Comparison of ENCODE assay signal across 23 mouse cellular contexts in genomic region chr7:46341471-46341870, GRCm38 (mm10). TPM values are rescaled to one million over a fixed set of nuclear protein-coding genes. Genes with fewer than 3 reads are reported as not detected.
DNase-seq lines count a peak whose midpoint lies in the region; ATAC-seq and TF ChIP-seq lines count a peak whose summit lies in the region.
"Had no signal": no experiment of that assay in that cellular context is flagged by ENCODE, and none has a peak within 500 bp of the region (broad histone marks: within the 10 kb centered on the region; RNA-seq: fewer than 3 reads in every experiment).

No protein-coding gene starts in this region.

- no peaks in the 10 kb centered on the region for H3K9me3 ChIP-seq in hindbrain, postnatal 0 days (ENCODE audit: low read length)
- H3K9me3 ChIP-seq in hindbrain, embryonic 16.5 days (ENCODE audit: control insufficient read depth, low read length): no peaks in the 10 kb centered on the region
- H3K9me3 ChIP-seq: kidney, embryonic 15.5 days had no signal

- TF ChIP-seq CTCF in hindbrain, postnatal 0 days (IDR thresholded peaks at IDR 0.05; ENCODE audit: low read depth): no peak
- TF ChIP-seq CTCF in C2C12 (IDR thresholded peaks at IDR 0.05; ENCODE audit: control insufficient read depth, insufficient read depth, insufficient read length): no peak

- no peaks in the 10 kb centered on the region for H3K27me3 ChIP-seq in hindbrain, postnatal 0 days (ENCODE audit: insufficient read depth, low read length)
- no peaks in the 10 kb centered on the region for H3K27me3 ChIP-seq in hindbrain, embryonic 16.5 days (replicated peaks; ENCODE audit: control insufficient read depth, insufficient read depth, low read length)
- H3K27me3 ChIP-seq in C2C12 (ENCODE audit: control insufficient read depth, insufficient read depth, insufficient read length): no peaks in the 10 kb centered on the region
- no peaks in the 10 kb centered on the region for H3K27me3 ChIP-seq in myocyte (ENCODE audit: control insufficient read depth, insufficient read depth, insufficient read length)

- intact Hi-C loops in gastrocnemius, postnatal 14 days (cut with DNase I; ENCODE audit: low total_unique reads): no loop called here

- H3K36me3 ChIP-seq in hindbrain, postnatal 0 days (ENCODE audit: insufficient read depth, low read length): no peaks in the 10 kb centered on the region
- H3K36me3 ChIP-seq in hindbrain, embryonic 16.5 days (ENCODE audit: control insufficient read depth, insufficient read depth, low read length): no peaks in the 10 kb centered on the region
- H3K36me3 ChIP-seq in C2C12 (ENCODE audit: control insufficient read depth, insufficient read depth) (no peaks in the 10 kb centered on the region), myocyte (ENCODE audit: control insufficient read depth, insufficient read depth) (no peaks in the 10 kb centered on the region)
- H3K36me3 ChIP-seq: heart, embryonic 12.5 days; hindbrain, embryonic 13.5 days; kidney, embryonic 15.5 days had no signal

- H3ac ChIP-seq in C2C12 (ENCODE audit: control insufficient read depth, insufficient read length, low read depth) (no peak overlapping the region), myocyte (ENCODE audit: control insufficient read depth, insufficient read length) (no peak overlapping the region)

- DNase-seq in hindbrain, postnatal 0 days (ENCODE audit: low spot score): peak; percentile 17
- DNase-seq in gastrocnemius, postnatal 14 days: peak; percentile 76
- DNase-seq in adrenal gland, postnatal 25 days: no peak
- DNase-seq in lung, postnatal 4 days: no peak
- DNase-seq: B cell, adult 2 months; cerebellum, adult 9-11 months; kidney, postnatal 4 days; liver, postnatal 0 days; thymus, postnatal 36 days had no signal

- 76% methylated on average over 9 of the region's 9 CpGs for WGBS in hindbrain, postnatal 0 days
- 78% methylated on average over 9 of the region's 9 CpGs for WGBS in hindbrain, embryonic 16.5 days

- peak; percentile 38; the same call in 1 of the 2 replicates for ATAC-seq in hindbrain, postnatal 0 days
- no peak for ATAC-seq in hindbrain, embryonic 16.5 days
- ATAC-seq: intestine, embryonic 16.5 days; liver, postnatal 0 days had no signal

- H3K4me1 ChIP-seq in hindbrain, postnatal 0 days (ENCODE audit: insufficient read depth, low read length): no peaks in the 10 kb centered on the region
- no peaks in the 10 kb centered on the region for H3K4me1 ChIP-seq in hindbrain, embryonic 16.5 days (ENCODE audit: control insufficient read depth, insufficient read depth, low read depth, low read length)
- H3K4me1 ChIP-seq: heart, embryonic 12.5 days; hindbrain, embryonic 13.5 days had no signal

- H3K9ac ChIP-seq in hindbrain, postnatal 0 days (replicated peaks; ENCODE audit: low read length): no peak overlapping the region
- no peak overlapping the region for H3K9ac ChIP-seq in hindbrain, embryonic 16.5 days (ENCODE audit: low read depth, low read length)
- H3K9ac ChIP-seq: heart, embryonic 12.5 days; hindbrain, embryonic 13.5 days; kidney, embryonic 15.5 days; liver, postnatal 0 days had no signal

- H3K79me2 ChIP-seq in C2C12 (ENCODE audit: control insufficient read depth, insufficient read depth): no peaks in the 10 kb centered on the region
- no peaks in the 10 kb centered on the region for H3K79me2 ChIP-seq in myocyte (ENCODE audit: control insufficient read depth, insufficient read depth)

- no peak overlapping the region for H3K4me3 ChIP-seq in hindbrain, postnatal 0 days (ENCODE audit: low read length)
- H3K4me3 ChIP-seq in hindbrain, embryonic 16.5 days (ENCODE audit: low read length): no peak overlapping the region
- H3K4me3 ChIP-seq in C2C12 (ENCODE audit: insufficient read depth, poor library complexity, severe bottlenecking) (no peak overlapping the region), myocyte (no peak overlapping the region)
- H3K4me3 ChIP-seq: heart, embryonic 12.5 days; hindbrain, embryonic 13.5 days; kidney, embryonic 15.5 days had no signal

- no peaks in the 10 kb centered on the region for H3K79me3 ChIP-seq in C2C12 (ENCODE audit: low read depth)

- H3K27ac ChIP-seq in hindbrain, postnatal 0 days: no peak overlapping the region
- no peak overlapping the region for H3K27ac ChIP-seq in hindbrain, embryonic 16.5 days (ENCODE audit: low read depth, low read length)
- H3K27ac ChIP-seq: hindbrain, embryonic 13.5 days; kidney, embryonic 15.5 days had no signal

- H3K4me2 ChIP-seq in hindbrain, postnatal 0 days (ENCODE audit: low read depth, low read length): no peak overlapping the region
- no peak overlapping the region for H3K4me2 ChIP-seq in hindbrain, embryonic 16.5 days (ENCODE audit: low read length)
- peak overlapping the region; percentile 15 for H3K4me2 ChIP-seq in myocyte (ENCODE audit: low read depth)
- H3K4me2 ChIP-seq: heart, embryonic 12.5 days; hindbrain, embryonic 13.5 days; kidney, embryonic 15.5 days had no signal

- no peak for TF ChIP-seq POLR2A in myocyte (IDR thresholded peaks at IDR 0.05; ENCODE audit: insufficient read length, low read depth)

TF ChIP-seq in C2C12, 6 proteins besides CTCF, POLR2A, EP300 and RAD21:
- TF ChIP-seq MAX (IDR thresholded peaks at IDR 0.05) (no peak), MYOG (IDR thresholded peaks at IDR 0.05; ENCODE audit: control insufficient read depth, extremely low read depth, insufficient read length) (no peak), MYOD1 (IDR thresholded peaks at IDR 0.05; ENCODE audit: control insufficient read depth, insufficient read length, low read depth) (peak; percentile 96)

TF ChIP-seq in myocyte, 11 proteins besides CTCF, POLR2A, EP300 and RAD21:
- TF ChIP-seq E2F4 (IDR thresholded peaks at IDR 0.05; ENCODE audit: insufficient read depth) (no peak), TCF3 (IDR thresholded peaks at IDR 0.05; ENCODE audit: insufficient read length, low read depth) (peak; percentile 56), MYOD1 (IDR thresholded peaks at IDR 0.05; ENCODE audit: control insufficient read depth in 1 of 3, insufficient read length in 2 of 3, low read depth in 2 of 3) (peak; percentile 86 to 95 (median 93)), USF1 (IDR thresholded peaks at IDR 0.05; ENCODE audit: low read depth) (no peak), POLR2AphosphoS2 (IDR thresholded peaks at IDR 0.05; ENCODE audit: insufficient read length, low read depth) (no peak), TCF12 (IDR thresholded peaks at IDR 0.05; ENCODE audit: insufficient read depth, poor library complexity, severe bottlenecking) (peak; percentile 87), REST (IDR thresholded peaks at IDR 0.05; ENCODE audit: insufficient read depth, insufficient read length) (no peak), MAX (IDR thresholded peaks at IDR 0.05; ENCODE audit: low read depth) (no peak), SRF (IDR thresholded peaks at IDR 0.05; ENCODE audit: control insufficient read depth, insufficient read length, low read depth) (no peak), MYOG (IDR thresholded peaks at IDR 0.05; ENCODE audit: control insufficient read depth in 1 of 3, insufficient read depth in 1 of 3, insufficient read length in 2 of 3, low read depth in 2 of 3) (peak; percentile 71 to 95 (median 74)), CEBPB (IDR thresholded peaks at IDR 0.05; ENCODE audit: insufficient read depth, poor library complexity, severe bottlenecking) (no peak)

RNA-seq across cellular contexts. Expression of gene Myod1, which starts 34.8 kb away (rescaled TPM):
- total RNA-seq in hindbrain, postnatal 0 days (2014; rRNA removed): 0.32 and 0.99 TPM in 2 replicates
- 0.20 and 0.37 TPM in 2 replicates for polyA plus RNA-seq in hindbrain, postnatal 0 days (2015; fragmentation: Nextera tagmentation; extraction: Ambion mirVana)
- 0.19 and 1.9 TPM in 2 replicates for polyA plus RNA-seq in hindbrain, embryonic 16.5 days (2015; fragmentation: Nextera tagmentation; extraction: Ambion mirVana)
- 278 TPM for polyA plus RNA-seq in C2C12 (2012; fragmentation: generic; extraction: Trizol)
- 10 to 100 TPM; 24.3 to 30.6 TPM for total RNA-seq in gastrocnemius, postnatal 14 days (2021)
- 396 TPM for polyA plus RNA-seq in myocyte (2012; fragmentation: generic; extraction: Trizol)
- total RNA-seq in adrenal gland, postnatal 25 days (2021): not detected in 2 replicates
- total RNA-seq: adrenal gland, adult 18-20 months; granulocyte monocyte progenitor cell, adult 5-6 weeks; heart, postnatal 25 days; layer of hippocampus, postnatal 10 days; liver, adult 2 months; megakaryocyte-erythroid progenitor cell, adult 5-6 weeks had no signal
- polyA plus RNA-seq: forebrain, embryonic 11.5 days; liver, adult 2 months; liver, postnatal 0 days had no signal

RNA-seq across cellular contexts. Expression of gene Kcnc1, which starts 54.8 kb away (rescaled TPM):
- total RNA-seq in hindbrain, postnatal 0 days (2014; rRNA removed): 43.7 and 45.6 TPM in 2 replicates
- polyA plus RNA-seq in hindbrain, postnatal 0 days (2015; fragmentation: Nextera tagmentation; extraction: Ambion mirVana): 25.0 and 25.6 TPM in 2 replicates
- polyA plus RNA-seq in hindbrain, embryonic 16.5 days (2015; fragmentation: Nextera tagmentation; extraction: Ambion mirVana): 13.4 and 14.5 TPM in 2 replicates
- polyA plus RNA-seq in C2C12 (2012; fragmentation: generic; extraction: Trizol) (0.01 TPM), myocyte (2012; fragmentation: generic; extraction: Trizol) (0.07 TPM)
- 10 to 100 TPM; 34.8 to 35.1 TPM for total RNA-seq in gastrocnemius, postnatal 14 days (2021)
- total RNA-seq in adrenal gland, postnatal 25 days (2021): 0.33 TPM in 2 replicates
- total RNA-seq: granulocyte monocyte progenitor cell, adult 5-6 weeks had no signal
- polyA plus RNA-seq: liver, adult 2 months; liver, postnatal 0 days had no signal

Comparison
In these comparisons a context has a peak if more than half of its experiments do, and no peak if none do; other contexts are left out.
1. DNase-seq: peak in hindbrain, postnatal 0 days (single experiment) and gastrocnemius, postnatal 14 days (single experiment); none in adrenal gland, postnatal 25 days (single experiment) and lung, postnatal 4 days (0 of 2).
2. RNA of gene Myod1, which starts 34.8 kb away (polyA plus RNA-seq): 396 TPM in myocyte (single experiment) and 278 TPM in C2C12 (single experiment); 0.20 to 0.37 TPM in hindbrain, postnatal 0 days and 0.19 to 1.9 TPM in hindbrain, embryonic 16.5 days; every median in the first group is over 10 times any median in the second.
3. RNA of gene Kcnc1, which starts 54.8 kb away (polyA plus RNA-seq): 25.0 to 25.6 TPM in hindbrain, postnatal 0 days and 13.4 to 14.5 TPM in hindbrain, embryonic 16.5 days; 0.07 TPM in myocyte (single experiment) and 0.01 TPM in C2C12 (single experiment); every median in the first group is over 10 times any median in the second.